In the genomic region with DNA sequence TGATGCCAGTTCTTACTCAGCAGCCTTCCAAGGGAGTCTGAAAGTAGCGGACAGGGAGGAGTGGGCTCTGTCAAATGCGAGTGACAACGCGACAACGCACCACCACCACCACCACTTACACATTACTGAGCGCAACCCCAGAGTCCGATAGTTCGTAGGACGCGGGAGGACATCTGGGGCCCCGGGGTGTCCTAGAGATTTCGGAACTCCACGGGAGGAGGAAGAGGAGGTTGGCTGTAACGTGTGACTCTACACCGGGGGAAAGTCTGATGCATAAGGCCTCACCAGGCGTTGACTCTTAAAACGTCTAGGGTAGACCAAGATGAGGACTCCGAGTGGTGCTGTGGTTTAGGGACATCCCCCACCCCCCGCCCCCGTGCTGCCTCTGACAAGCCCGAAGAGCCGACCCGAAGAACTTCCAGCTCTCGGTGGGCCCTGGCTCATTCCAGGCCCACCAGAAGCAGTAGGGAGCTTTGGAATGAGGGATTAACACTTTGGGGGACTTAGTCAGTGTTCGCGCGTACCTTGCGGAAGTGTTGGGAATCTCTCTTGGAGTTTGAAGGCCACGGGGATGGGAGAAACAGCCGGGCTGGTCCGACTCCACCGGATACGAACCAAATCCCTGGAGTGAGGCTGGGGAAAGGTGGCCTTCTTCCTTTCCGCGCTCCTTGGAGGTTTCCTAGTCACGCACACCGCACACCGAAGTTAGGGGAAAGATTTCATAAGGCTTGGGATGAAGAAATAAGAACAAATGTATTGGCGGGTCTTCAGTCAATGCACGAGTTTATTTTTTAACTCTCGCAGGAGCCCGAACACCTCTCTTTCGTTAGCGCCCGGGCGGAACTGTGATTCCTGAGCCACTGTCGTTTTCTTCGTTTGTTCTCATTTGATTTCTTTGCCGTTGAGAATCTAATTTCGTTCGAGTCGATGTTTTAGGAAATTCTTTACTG, we compare ENCODE assay signal across 8 mouse cellular contexts. TPM values are rescaled to one million over a fixed set of nuclear protein-coding genes. Genes with fewer than 3 reads are reported as not detected.
A peak's percentile ranks its signal among the peaks of the same experiment; 100 is the strongest.
DNase-seq lines count a peak whose midpoint lies in the region; ATAC-seq and TF ChIP-seq lines count a peak whose summit lies in the region.

No protein-coding gene starts in this region.

- H3K4me3 ChIP-seq in hindbrain, embryonic 11.5 days (ENCODE audit: low read depth, low read length) = peak overlapping the region; percentile 22; the same call in 1 of the 2 replicates
- H3K4me3 ChIP-seq in hindbrain, embryonic 12.5 days = no peak overlapping the region; the same call in 1 of the 2 replicates
- no peak overlapping the region for H3K4me3 ChIP-seq in forebrain, postnatal 0 days (ENCODE audit: low read depth, low read length)
- peak overlapping the region; percentile 42 for H3K4me3 ChIP-seq in liver, embryonic 16.5 days (ENCODE audit: low read depth, low read length)

- no peak overlapping the region for H3K9ac ChIP-seq in hindbrain, embryonic 11.5 days (ENCODE audit: low read depth, low read length)
- H3K9ac ChIP-seq in hindbrain, embryonic 12.5 days = no peak overlapping the region
- no peak overlapping the region for H3K9ac ChIP-seq in forebrain, postnatal 0 days
- no peak overlapping the region for H3K9ac ChIP-seq in liver, embryonic 16.5 days (ENCODE audit: low read depth, low read length)

- no peaks in the 10 kb centered on the region for H3K36me3 ChIP-seq in hindbrain, embryonic 11.5 days (ENCODE audit: control insufficient read depth, insufficient read depth, low read length)
- H3K36me3 ChIP-seq in hindbrain, embryonic 12.5 days = no peaks in the 10 kb centered on the region
- H3K36me3 ChIP-seq in forebrain, postnatal 0 days (ENCODE audit: insufficient read depth) = no peaks in the 10 kb centered on the region
- no peaks in the 10 kb centered on the region for H3K36me3 ChIP-seq in liver, embryonic 16.5 days (ENCODE audit: control insufficient read depth, insufficient read depth)

- ATAC-seq in hindbrain, embryonic 11.5 days (ENCODE audit: low FRiP score) = 0 out of 2 replicates have a peak, but pooled peaks have one; percentile 4
- ATAC-seq in hindbrain, embryonic 12.5 days (ENCODE audit: low FRiP score) = no peak
- no peak for ATAC-seq in forebrain, postnatal 0 days
- ATAC-seq in liver, embryonic 16.5 days (ENCODE audit: low read depth) = no peak

- no peak overlapping the region for H3K4me2 ChIP-seq in hindbrain, embryonic 11.5 days (replicated peaks; ENCODE audit: low read depth, low read length)
- H3K4me2 ChIP-seq in hindbrain, embryonic 12.5 days (replicated peaks) = no peak overlapping the region
- H3K4me2 ChIP-seq in forebrain, postnatal 0 days (ENCODE audit: low read depth) = no peak overlapping the region
- peak overlapping the region; percentile 43 for H3K4me2 ChIP-seq in liver, embryonic 16.5 days (ENCODE audit: low read depth, low read length)

- H3K9me3 ChIP-seq in hindbrain, embryonic 11.5 days (ENCODE audit: control insufficient read depth, low read length) = no peaks in the 10 kb centered on the region
- H3K9me3 ChIP-seq in hindbrain, embryonic 12.5 days (replicated peaks) = no peaks in the 10 kb centered on the region
- H3K9me3 ChIP-seq in forebrain, postnatal 0 days (ENCODE audit: low read length) = no peaks in the 10 kb centered on the region
- H3K9me3 ChIP-seq in liver, embryonic 16.5 days (replicated peaks; ENCODE audit: control insufficient read depth, low read length) = no peaks in the 10 kb centered on the region

- no peak for TF ChIP-seq CTCF in forebrain, postnatal 0 days (IDR thresholded peaks at IDR 0.05; ENCODE audit: low read depth)

- intact Hi-C loops in left cerebral cortex, postnatal 25 days (cut with DNase I) = loop anchor here (2.0 to 10.0 kb wide), 2 partner anchors 549 to 1067 kb away; no protein-coding TSS in a partner anchor

- peaks cover 94% of the 10 kb centered on the region for H3K27me3 ChIP-seq in hindbrain, embryonic 11.5 days (ENCODE audit: control insufficient read depth, insufficient read depth, low read length)
- peaks cover 97% of the 10 kb centered on the region for H3K27me3 ChIP-seq in hindbrain, embryonic 12.5 days
- H3K27me3 ChIP-seq in forebrain, postnatal 0 days (ENCODE audit: insufficient read depth, low read length) = peaks cover 86% of the 10 kb centered on the region
- peaks cover 100% of the 10 kb centered on the region for H3K27me3 ChIP-seq in liver, embryonic 16.5 days (ENCODE audit: control insufficient read depth, insufficient read depth, low read depth, low read length)

- DNase-seq in hindbrain, embryonic 11.5 days (ENCODE audit: low spot score) = peak; percentile 70
- peak; percentile 68 for DNase-seq in R1 (ENCODE audit: low read depth, low spot score)
- DNase-seq in forebrain, postnatal 0 days = peak; percentile 82
- DNase-seq in T-cell, adult 2 months (ENCODE audit: low spot score) = no peak
- no peak for DNase-seq in right cerebral cortex, postnatal 36 days (ENCODE audit: low spot score in 2 of 2)
- DNase-seq in left cerebral cortex, postnatal 25 days (ENCODE audit: low spot score in 2 of 2) = no peak

- no peak overlapping the region for H3K27ac ChIP-seq in hindbrain, embryonic 11.5 days (ENCODE audit: low read depth, low read length)
- H3K27ac ChIP-seq in hindbrain, embryonic 12.5 days = no peak overlapping the region
- no peak overlapping the region for H3K27ac ChIP-seq in forebrain, postnatal 0 days (ENCODE audit: low read depth, low read length)
- H3K27ac ChIP-seq in liver, embryonic 16.5 days (ENCODE audit: low read length) = no peak overlapping the region

- WGBS in hindbrain, embryonic 11.5 days = 1% methylated on average over 52 of the region's 52 CpGs
- WGBS in hindbrain, embryonic 12.5 days = 1% methylated on average over 52 of the region's 52 CpGs
- WGBS in forebrain, postnatal 0 days = 2% methylated on average over 52 of the region's 52 CpGs
- 2% methylated on average over 52 of the region's 52 CpGs for WGBS in liver, embryonic 16.5 days (ENCODE audit: insufficient replicate concordance)

- H3K4me1 ChIP-seq in hindbrain, embryonic 11.5 days (replicated peaks; ENCODE audit: control insufficient read depth, insufficient read depth, low read length) = 0 out of 2 replicates have a peak, but pooled peaks cover 4% of the 10 kb centered on the region
- peaks cover 20% of the 10 kb centered on the region for H3K4me1 ChIP-seq in hindbrain, embryonic 12.5 days
- H3K4me1 ChIP-seq in forebrain, postnatal 0 days (ENCODE audit: insufficient read depth) = no peaks in the 10 kb centered on the region
- no peaks in the 10 kb centered on the region; the same call in 1 of the 2 replicates for H3K4me1 ChIP-seq in liver, embryonic 16.5 days (ENCODE audit: control insufficient read depth, low read depth, low read length)

RNA-seq across cellular contexts. Expression of gene Wt1, which starts 1.5 kb away (rescaled TPM):
- 0.52 and 0.68 TPM in 2 replicates for polyA plus RNA-seq in hindbrain, embryonic 11.5 days (2014; fragmentation: Nextera tagmentation; extraction: Ambion mirVana)
- polyA plus RNA-seq in hindbrain, embryonic 12.5 days (2016; fragmentation: Nextera tagmentation; extraction: Ambion mirVana) = 0.30 and 0.31 TPM in 2 replicates
- total RNA-seq in forebrain, postnatal 0 days (2014; rRNA removed) = 0.08 and 0.14 TPM in 2 replicates
- 0.19 and 0.24 TPM in 2 replicates for polyA plus RNA-seq in forebrain, postnatal 0 days (2015; fragmentation: Nextera tagmentation; extraction: Ambion mirVana)
- 0.89 and 1.1 TPM in 2 replicates for polyA plus RNA-seq in liver, embryonic 16.5 days (2015; fragmentation: Nextera tagmentation; extraction: Ambion mirVana)
- total RNA-seq in left cerebral cortex, postnatal 25 days (2021) = under 1 TPM; 0.30 to 0.32 TPM

RNA-seq across cellular contexts. Expression of gene Gm11060, which starts 36.0 kb away (rescaled TPM):
- polyA plus RNA-seq in hindbrain, embryonic 11.5 days (2014; fragmentation: Nextera tagmentation; extraction: Ambion mirVana) = not detected in 2 replicates
- polyA plus RNA-seq in hindbrain, embryonic 12.5 days (2016; fragmentation: Nextera tagmentation; extraction: Ambion mirVana) = not detected in 2 replicates
- not detected in 2 replicates for total RNA-seq in forebrain, postnatal 0 days (2014; rRNA removed)
- not detected in 2 replicates for polyA plus RNA-seq in forebrain, postnatal 0 days (2015; fragmentation: Nextera tagmentation; extraction: Ambion mirVana)
- polyA plus RNA-seq in liver, embryonic 16.5 days (2015; fragmentation: Nextera tagmentation; extraction: Ambion mirVana) = not detected in 2 replicates
- total RNA-seq in left cerebral cortex, postnatal 25 days (2021) = not detected

Comparison
In these comparisons a context has a peak if more than half of its experiments do, and no peak if none do; other contexts are left out.
1. H3K4me3 ChIP-seq: peak in hindbrain, embryonic 11.5 days (single experiment) and liver, embryonic 16.5 days (single experiment); none in hindbrain, embryonic 12.5 days (single experiment) and forebrain, postnatal 0 days (single experiment).
2. DNase-seq: peak in hindbrain, embryonic 11.5 days (single experiment), R1 (single experiment) and forebrain, postnatal 0 days (single experiment); none in T-cell, adult 2 months (single experiment), right cerebral cortex, postnatal 36 days (0 of 2) and left cerebral cortex, postnatal 25 days (0 of 2).